Mouse (Mus musculus): ENCODE results near the gene Unc93a2. TPM values are rescaled to one million over a fixed set of nuclear protein-coding genes. Genes with fewer than 3 reads are reported as not detected.
"Not testable (repeated sequence)": the region's sequence is repeated elsewhere in the genome, so short reads cannot be mapped to it uniquely, and the experiment has no call there.

Gene Unc93a2
- polyA plus RNA-seq, 1 experiment from 2014 or later, result not detected

DNA sequence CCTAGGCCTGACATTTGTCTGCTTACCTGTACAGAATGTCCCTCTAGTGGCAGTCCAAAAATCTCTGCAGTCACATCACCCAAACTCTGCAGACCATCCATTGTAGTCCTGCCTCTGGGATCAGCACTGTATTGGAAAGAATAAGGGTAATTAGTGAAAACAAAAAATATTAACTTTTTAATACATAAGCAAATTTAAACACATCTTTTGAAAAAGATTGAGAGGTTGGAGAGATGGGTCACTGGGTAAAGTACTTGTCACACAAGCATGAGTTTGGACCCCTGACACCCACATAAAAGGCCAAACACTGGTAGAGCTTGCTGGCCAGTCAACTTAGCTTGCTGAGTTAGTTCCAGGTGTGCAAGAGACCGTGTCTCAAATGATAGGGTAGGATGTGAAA, 32.7 kb downstream of the Unc93a2 start, which contains the start of gene Ttll2:
Gene Ttll2 (minus strand): TSS at position 101 of the 400 bp plus-strand sequence.
- H3K36me3 ChIP-seq (ENCODE audit: control insufficient read depth, insufficient read depth, low read length); H3K9ac ChIP-seq (replicated peaks; ENCODE audit: low read depth, low read length); ATAC-seq (ENCODE audit: low read depth); H3K27ac ChIP-seq (ENCODE audit: low read depth, low read length); H3K27me3 ChIP-seq (ENCODE audit: control insufficient read depth, insufficient read depth, low read length); H3K4me3 ChIP-seq (ENCODE audit: low read depth, low read length); H3K4me1 ChIP-seq (ENCODE audit: control insufficient read depth, insufficient read depth, low read length); H3K9me3 ChIP-seq (ENCODE audit: control insufficient read depth, low read length); H3K4me2 ChIP-seq (ENCODE audit: low read depth, low read length): not testable (repeated sequence)
- 100% methylated on average over 1 of the region's 1 CpGs for WGBS

DNA sequence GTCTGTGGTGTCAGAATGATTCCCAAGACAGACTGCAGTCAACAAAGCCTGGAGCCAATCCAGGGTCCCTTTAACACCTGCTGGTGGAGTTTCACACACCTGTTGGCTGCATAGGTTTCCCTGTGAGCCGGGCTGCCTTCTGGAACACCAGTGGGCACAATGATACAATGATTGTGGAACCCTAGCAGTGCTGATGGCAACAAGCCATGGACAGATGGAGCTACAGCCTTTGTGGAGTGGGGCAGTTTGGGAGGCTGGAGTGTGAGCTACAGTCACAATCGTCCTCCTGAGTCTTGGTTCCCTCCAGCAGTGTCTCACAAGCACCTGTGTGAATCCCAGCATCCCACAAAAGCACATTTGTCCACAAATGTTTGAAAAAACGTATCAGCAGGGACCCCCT, 36.5 kb downstream of the Unc93a2 start:
- H3K4me1 ChIP-seq (ENCODE audit: control insufficient read depth, insufficient read depth, low read length); ATAC-seq (ENCODE audit: low read depth); H3K9ac ChIP-seq (replicated peaks; ENCODE audit: low read depth, low read length); H3K27ac ChIP-seq (ENCODE audit: low read depth, low read length); H3K4me2 ChIP-seq (ENCODE audit: low read depth, low read length); H3K9me3 ChIP-seq (ENCODE audit: control insufficient read depth, low read length); H3K4me3 ChIP-seq (ENCODE audit: low read depth, low read length); H3K27me3 ChIP-seq (ENCODE audit: control insufficient read depth, insufficient read depth, low read length); H3K36me3 ChIP-seq (ENCODE audit: control insufficient read depth, insufficient read depth, low read length): not testable (repeated sequence)
- WGBS, result 64% methylated on average over 2 of the region's 3 CpGs

DNA sequence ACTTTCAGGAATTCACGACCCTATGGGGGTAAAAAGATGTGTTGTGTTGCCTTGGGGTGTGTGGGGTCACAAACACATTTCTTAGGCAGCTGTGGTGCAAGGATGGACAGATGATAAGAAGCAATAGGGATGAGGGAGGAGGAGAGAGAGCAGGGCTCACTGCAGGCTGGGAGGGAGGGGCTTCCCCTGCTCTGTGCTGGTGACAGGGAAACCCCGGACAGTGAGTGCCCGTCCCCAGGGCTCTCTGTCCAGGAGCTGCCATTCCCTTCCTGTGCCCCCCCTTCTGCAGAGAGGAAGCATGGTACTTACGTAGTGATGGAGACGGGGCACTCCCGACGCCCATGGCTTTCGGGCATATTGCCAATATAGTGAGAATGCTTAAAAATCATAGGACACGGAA, 47.9 kb downstream of the Unc93a2 start:
- 73% methylated on average over 7 of the region's 9 CpGs for WGBS

DNA sequence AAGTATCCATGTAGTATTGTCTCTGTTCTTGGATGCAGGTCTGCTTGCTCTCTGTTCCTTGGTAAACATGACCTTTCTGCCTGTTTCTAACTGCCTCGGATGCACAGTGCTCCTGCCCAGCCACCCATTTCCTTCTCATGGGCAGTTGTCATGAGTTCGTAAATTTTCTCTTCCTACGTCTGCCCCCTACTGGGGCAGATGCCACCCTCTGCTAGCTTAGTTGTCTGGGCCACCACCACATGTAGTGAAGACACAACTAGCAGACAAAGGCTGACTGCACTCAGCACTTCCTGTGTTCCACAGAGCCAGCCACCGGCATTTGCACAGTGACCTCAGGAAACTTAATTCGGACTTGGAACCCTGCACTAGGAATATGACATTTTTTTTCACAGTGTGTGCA, 52.5 kb downstream of the Unc93a2 start:
- H3K9ac ChIP-seq (replicated peaks; ENCODE audit: low read depth, low read length); ATAC-seq (ENCODE audit: low read depth); H3K4me3 ChIP-seq (ENCODE audit: low read depth, low read length); H3K27ac ChIP-seq (ENCODE audit: low read depth, low read length); H3K27me3 ChIP-seq (ENCODE audit: control insufficient read depth, insufficient read depth, low read length); H3K36me3 ChIP-seq (ENCODE audit: control insufficient read depth, insufficient read depth, low read length); H3K4me2 ChIP-seq (ENCODE audit: low read depth, low read length); H3K4me1 ChIP-seq (ENCODE audit: control insufficient read depth, insufficient read depth, low read length); H3K9me3 ChIP-seq (ENCODE audit: control insufficient read depth, low read length): not testable (repeated sequence)
- WGBS, result 77% methylated on average over 3 of the region's 5 CpGs

More for the DNA sequence above, 47.9 kb downstream of the Unc93a2 start:
- H3K27me3 ChIP-seq (ENCODE audit: control insufficient read depth, insufficient read depth, low read length); H3K4me3 ChIP-seq (ENCODE audit: low read depth, low read length); H3K4me1 ChIP-seq (ENCODE audit: control insufficient read depth, insufficient read depth, low read length); H3K36me3 ChIP-seq (ENCODE audit: control insufficient read depth, insufficient read depth, low read length); H3K9ac ChIP-seq (replicated peaks; ENCODE audit: low read depth, low read length); H3K27ac ChIP-seq (ENCODE audit: low read depth, low read length); H3K9me3 ChIP-seq (ENCODE audit: control insufficient read depth, low read length); ATAC-seq (ENCODE audit: low read depth); H3K4me2 ChIP-seq (ENCODE audit: low read depth, low read length): not testable (repeated sequence)

DNA sequence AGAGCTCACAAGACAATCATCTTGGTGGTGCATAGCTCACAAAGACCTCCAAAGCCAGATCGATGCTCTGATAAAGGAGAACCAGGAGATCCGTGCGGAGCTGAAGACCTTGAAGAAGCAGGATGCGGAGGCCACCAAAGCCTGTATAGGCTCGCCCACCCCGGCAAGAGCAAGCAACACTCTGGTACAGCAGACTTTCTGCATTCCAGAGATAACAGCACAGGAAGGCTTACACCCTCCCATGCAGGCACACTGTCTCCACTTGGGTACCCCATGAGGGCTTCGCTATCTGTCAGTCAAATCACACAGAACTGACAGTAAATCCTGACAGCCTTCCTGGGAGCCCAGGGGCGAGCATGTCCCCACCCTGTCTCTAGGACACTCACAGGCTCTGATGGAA, 58.8 kb downstream of the Unc93a2 start:
- H3K9ac ChIP-seq (replicated peaks; ENCODE audit: low read depth, low read length); H3K27me3 ChIP-seq (ENCODE audit: control insufficient read depth, insufficient read depth, low read length); ATAC-seq (ENCODE audit: low read depth); H3K27ac ChIP-seq (ENCODE audit: low read depth, low read length); H3K4me3 ChIP-seq (ENCODE audit: low read depth, low read length); H3K36me3 ChIP-seq (ENCODE audit: control insufficient read depth, insufficient read depth, low read length); H3K4me2 ChIP-seq (ENCODE audit: low read depth, low read length); H3K9me3 ChIP-seq (ENCODE audit: control insufficient read depth, low read length); H3K4me1 ChIP-seq (ENCODE audit: control insufficient read depth, insufficient read depth, low read length): not testable (repeated sequence)
- WGBS, result 75% methylated on average over 2 of the region's 8 CpGs

DNA sequence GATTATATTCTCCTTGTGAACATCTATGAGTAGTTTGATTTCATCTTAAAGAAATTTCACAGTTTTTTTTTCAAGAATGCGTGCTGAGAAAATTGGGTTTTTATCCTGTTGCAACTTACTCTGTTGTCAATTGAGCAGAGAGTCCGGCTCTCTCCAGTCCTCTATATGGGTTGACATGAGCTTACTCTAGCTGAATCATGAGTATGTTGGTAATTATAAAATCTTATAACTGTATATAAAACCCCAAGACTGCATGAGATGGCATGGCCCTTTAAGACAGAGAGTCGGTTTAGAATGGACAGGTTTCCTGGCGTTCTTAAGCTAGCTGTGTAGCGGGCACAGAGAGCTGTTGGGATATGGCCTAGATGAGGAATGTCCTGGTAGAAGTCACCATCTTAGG, 60.9 kb downstream of the Unc93a2 start, which contains the start of gene Tcp10a:
Gene Tcp10a (plus strand): TSS at position 301 of the 400 bp plus-strand sequence.
- H3K4me1 ChIP-seq (ENCODE audit: control insufficient read depth, insufficient read depth, low read length); ATAC-seq (ENCODE audit: low read depth); H3K36me3 ChIP-seq (ENCODE audit: control insufficient read depth, insufficient read depth, low read length); H3K4me2 ChIP-seq (ENCODE audit: low read depth, low read length); H3K4me3 ChIP-seq (ENCODE audit: low read depth, low read length); H3K9me3 ChIP-seq (ENCODE audit: control insufficient read depth, low read length); H3K9ac ChIP-seq (replicated peaks; ENCODE audit: low read depth, low read length); H3K27ac ChIP-seq (ENCODE audit: low read depth, low read length); H3K27me3 ChIP-seq (ENCODE audit: control insufficient read depth, insufficient read depth, low read length): not testable (repeated sequence)
- 96% methylated on average over 3 of the region's 5 CpGs for WGBS

DNA sequence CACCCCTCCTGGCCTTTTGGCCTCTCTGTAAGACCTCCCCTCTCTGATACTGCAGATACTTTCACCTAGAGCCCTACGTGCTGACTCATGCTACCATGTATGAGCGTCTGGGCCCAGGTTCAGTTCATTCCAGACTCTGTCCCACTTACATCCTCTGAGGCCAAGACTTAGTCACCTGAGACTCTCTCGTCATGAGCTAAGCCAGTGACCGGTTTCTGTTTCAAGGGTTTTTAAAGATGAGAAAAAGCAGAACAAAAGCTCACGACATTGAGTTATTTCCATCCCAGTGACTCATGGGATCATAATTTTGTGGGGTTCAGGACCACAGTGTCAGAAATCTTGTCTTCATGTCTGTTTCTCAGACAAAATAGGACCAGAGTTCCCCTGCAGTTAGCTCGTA, 65.5 kb downstream of the Unc93a2 start:
- H3K27ac ChIP-seq (ENCODE audit: low read depth, low read length); H3K4me3 ChIP-seq (ENCODE audit: low read depth, low read length); H3K4me2 ChIP-seq (ENCODE audit: low read depth, low read length); H3K9ac ChIP-seq (replicated peaks; ENCODE audit: low read depth, low read length); H3K36me3 ChIP-seq (ENCODE audit: control insufficient read depth, insufficient read depth, low read length); ATAC-seq (ENCODE audit: low read depth); H3K9me3 ChIP-seq (ENCODE audit: control insufficient read depth, low read length); H3K4me1 ChIP-seq (ENCODE audit: control insufficient read depth, insufficient read depth, low read length); H3K27me3 ChIP-seq (ENCODE audit: control insufficient read depth, insufficient read depth, low read length): not testable (repeated sequence)
- WGBS, result 90% methylated on average over 6 of the region's 6 CpGs

DNA sequence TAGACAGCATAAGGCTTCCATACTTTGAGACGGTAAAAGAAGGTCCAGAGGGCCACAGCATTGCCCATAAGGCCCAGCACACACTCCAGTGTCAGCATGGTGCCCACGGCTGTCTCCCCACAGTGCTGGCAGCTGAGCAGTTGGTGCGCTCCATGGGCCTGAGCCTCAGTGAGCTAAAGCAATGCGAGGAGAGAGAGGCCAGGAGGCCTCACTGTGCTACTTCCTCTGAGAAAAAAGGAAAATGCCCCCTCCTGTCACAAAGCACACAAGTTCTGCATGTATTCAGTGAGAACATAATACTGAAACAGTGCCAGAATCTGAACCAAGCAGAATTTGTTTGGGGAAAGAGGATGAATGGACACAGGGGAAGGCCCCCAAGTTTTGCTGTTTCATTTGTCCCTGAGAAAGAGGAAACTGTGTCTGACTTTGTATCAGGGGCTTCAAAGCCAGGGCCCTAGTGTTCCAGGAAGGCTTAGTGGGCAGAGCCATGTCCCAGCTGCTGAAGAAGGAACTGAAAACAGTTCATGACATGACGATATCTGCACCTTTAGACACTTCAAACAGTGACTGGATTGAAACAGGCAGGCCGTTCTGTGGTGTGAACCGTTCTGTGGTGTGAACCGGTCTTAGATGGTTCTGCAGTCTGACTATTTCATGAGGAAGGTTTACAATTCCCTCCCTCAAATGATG, 69.4 kb downstream of the Unc93a2 start:
- H3K9me3 ChIP-seq (ENCODE audit: control insufficient read depth, low read length); H3K36me3 ChIP-seq (ENCODE audit: control insufficient read depth, insufficient read depth, low read length); H3K4me2 ChIP-seq (ENCODE audit: low read depth, low read length); H3K27me3 ChIP-seq (ENCODE audit: control insufficient read depth, insufficient read depth, low read length); H3K9ac ChIP-seq (replicated peaks; ENCODE audit: low read depth, low read length); H3K4me1 ChIP-seq (ENCODE audit: control insufficient read depth, insufficient read depth, low read length); H3K4me3 ChIP-seq (ENCODE audit: low read depth, low read length); H3K27ac ChIP-seq (ENCODE audit: low read depth, low read length); ATAC-seq (ENCODE audit: low read depth): not testable (repeated sequence)
- WGBS, result 83% methylated on average over 6 of the region's 8 CpGs
